8 mouse cellular contexts compared by ENCODE assay signal in genomic region chr5:111262574-111263239, GRCm38 (mm10).
A peak's percentile ranks its signal among the peaks of the same experiment; 100 is the strongest.
DNase-seq lines count a peak whose midpoint lies in the region; ATAC-seq lines count a peak whose summit lies in the region.

No protein-coding gene starts in this region.

- no peaks in the 10 kb centered on the region for H3K27me3 ChIP-seq in embryonic facial prominence, embryonic 15.5 days
- no peaks in the 10 kb centered on the region for H3K27me3 ChIP-seq in hindbrain, embryonic 11.5 days (ENCODE audit: control insufficient read depth, insufficient read depth, low read length)
- no peaks in the 10 kb centered on the region for H3K27me3 ChIP-seq in limb, embryonic 11.5 days (ENCODE audit: control insufficient read depth, insufficient read depth, low read length)
- H3K27me3 ChIP-seq in midbrain, embryonic 16.5 days (ENCODE audit: control insufficient read depth, insufficient read depth, low read depth, low read length): no peaks in the 10 kb centered on the region

- DNase-seq in adrenal gland, adult (ENCODE audit: inconsistent age in 2 of 2, low spot score in 1 of 2): peak; percentile 24 to 62
- DNase-seq in adrenal gland, adult 18-20 months (ENCODE audit: low spot score in 2 of 2): no peak
- DNase-seq in hindbrain, embryonic 11.5 days (ENCODE audit: low spot score): peak; percentile 35
- peak; percentile 50 for DNase-seq in limb, embryonic 11.5 days (ENCODE audit: low spot score)
- DNase-seq in c-Kit-positive CD71-positive TER-119-positive erythroid progenitor cells, embryonic 14.5 days (ENCODE audit: low spot score): no peak
- DNase-seq in gastrocnemius, postnatal 36 days: no peak

- H3K27ac ChIP-seq in embryonic facial prominence, embryonic 15.5 days (replicated peaks): peak overlapping the region; percentile 29
- peak overlapping the region; percentile 31; the same call in 1 of the 2 replicates for H3K27ac ChIP-seq in hindbrain, embryonic 11.5 days (ENCODE audit: low read depth, low read length)
- H3K27ac ChIP-seq in limb, embryonic 11.5 days (replicated peaks; ENCODE audit: low read depth, low read length): 0 out of 2 replicates have a peak overlapping the region, but pooled peaks have one; percentile 44
- peak overlapping the region; percentile 78 for H3K27ac ChIP-seq in midbrain, embryonic 16.5 days (ENCODE audit: low read length)

- H3K9me3 ChIP-seq in embryonic facial prominence, embryonic 15.5 days (replicated peaks): no peaks in the 10 kb centered on the region
- H3K9me3 ChIP-seq in hindbrain, embryonic 11.5 days (ENCODE audit: control insufficient read depth, low read length): no peaks in the 10 kb centered on the region
- H3K9me3 ChIP-seq in limb, embryonic 11.5 days (ENCODE audit: control insufficient read depth, low read length): 0 out of 2 replicates have a peak, but pooled peaks cover 2% of the 10 kb centered on the region
- no peaks in the 10 kb centered on the region for H3K9me3 ChIP-seq in midbrain, embryonic 16.5 days (replicated peaks; ENCODE audit: control insufficient read depth, low read length, poor library complexity, severe bottlenecking)

- H3K4me2 ChIP-seq in embryonic facial prominence, embryonic 15.5 days (replicated peaks): no peak overlapping the region
- no peak overlapping the region for H3K4me2 ChIP-seq in hindbrain, embryonic 11.5 days (replicated peaks; ENCODE audit: low read depth, low read length)
- peak overlapping the region; percentile 8; the same call in 1 of the 2 replicates for H3K4me2 ChIP-seq in limb, embryonic 11.5 days (ENCODE audit: low read depth, severe bottlenecking)
- H3K4me2 ChIP-seq in midbrain, embryonic 16.5 days (ENCODE audit: low read length): no peak overlapping the region

- intact Hi-C loops in gastrocnemius, postnatal 36 days (cut with DNase I): no loop called here

- no peak for ATAC-seq in embryonic facial prominence, embryonic 15.5 days (ENCODE audit: insufficient number of reproducible peaks, low FRiP score, low TSS enrichment, low read depth)
- peak; percentile 51; the same call in 1 of the 2 replicates for ATAC-seq in hindbrain, embryonic 11.5 days (ENCODE audit: low FRiP score)
- no peak for ATAC-seq in limb, embryonic 11.5 days (ENCODE audit: insufficient number of reproducible peaks, low FRiP score, low TSS enrichment, low read depth)
- peak; percentile 72 for ATAC-seq in midbrain, embryonic 16.5 days

- H3K4me3 ChIP-seq in embryonic facial prominence, embryonic 15.5 days (replicated peaks): no peak overlapping the region
- H3K4me3 ChIP-seq in hindbrain, embryonic 11.5 days (ENCODE audit: low read depth, low read length): no peak overlapping the region
- no peak overlapping the region for H3K4me3 ChIP-seq in limb, embryonic 11.5 days (ENCODE audit: low read depth, low read length)
- H3K4me3 ChIP-seq in midbrain, embryonic 16.5 days (ENCODE audit: low read depth, low read length): no peak overlapping the region

- 15% methylated on average over 11 of the region's 11 CpGs for WGBS in embryonic facial prominence, embryonic 15.5 days
- 25% methylated on average over 11 of the region's 11 CpGs for WGBS in hindbrain, embryonic 11.5 days
- 20% methylated on average over 11 of the region's 11 CpGs for WGBS in limb, embryonic 11.5 days
- WGBS in midbrain, embryonic 16.5 days: 15% methylated on average over 11 of the region's 11 CpGs

- H3K9ac ChIP-seq in embryonic facial prominence, embryonic 15.5 days: no peak overlapping the region
- no peak overlapping the region for H3K9ac ChIP-seq in hindbrain, embryonic 11.5 days (ENCODE audit: low read depth, low read length)
- H3K9ac ChIP-seq in limb, embryonic 11.5 days (ENCODE audit: low read length): no peak overlapping the region; the same call in 1 of the 2 replicates
- H3K9ac ChIP-seq in midbrain, embryonic 16.5 days (ENCODE audit: low read depth, low read length): peak overlapping the region; percentile 49

- H3K4me1 ChIP-seq in embryonic facial prominence, embryonic 15.5 days: peaks cover 22% of the 10 kb centered on the region
- peaks cover 16% of the 10 kb centered on the region for H3K4me1 ChIP-seq in hindbrain, embryonic 11.5 days (replicated peaks; ENCODE audit: control insufficient read depth, insufficient read depth, low read length)
- H3K4me1 ChIP-seq in limb, embryonic 11.5 days (ENCODE audit: control insufficient read depth, insufficient read depth, low read length): peaks cover 14% of the 10 kb centered on the region
- peaks cover 18% of the 10 kb centered on the region for H3K4me1 ChIP-seq in midbrain, embryonic 16.5 days (ENCODE audit: control insufficient read depth, insufficient read depth, low read length)

- peaks cover 32% of the 10 kb centered on the region for H3K36me3 ChIP-seq in embryonic facial prominence, embryonic 15.5 days
- no peaks in the 10 kb centered on the region; the same call in 1 of the 2 replicates for H3K36me3 ChIP-seq in hindbrain, embryonic 11.5 days (ENCODE audit: control insufficient read depth, insufficient read depth, low read length)
- H3K36me3 ChIP-seq in limb, embryonic 11.5 days (ENCODE audit: control insufficient read depth, insufficient read depth, low read length): peaks cover 6% of the 10 kb centered on the region
- H3K36me3 ChIP-seq in midbrain, embryonic 16.5 days (ENCODE audit: control insufficient read depth, insufficient read depth, low read length): peaks cover 7% of the 10 kb centered on the region; the same call in 1 of the 2 replicates

Comparison
In these comparisons a context has a peak if more than half of its experiments do, and no peak if none do; other contexts are left out.
1. DNase-seq: peak in adrenal gland, adult (2 of 2), hindbrain, embryonic 11.5 days (single experiment) and limb, embryonic 11.5 days (single experiment); none in adrenal gland, adult 18-20 months (0 of 2), c-Kit-positive CD71-positive TER-119-positive erythroid progenitor cells, embryonic 14.5 days (single experiment) and gastrocnemius, postnatal 36 days (0 of 2).
2. ATAC-seq: peak in hindbrain, embryonic 11.5 days (single experiment) and midbrain, embryonic 16.5 days (single experiment); none in embryonic facial prominence, embryonic 15.5 days (single experiment) and limb, embryonic 11.5 days (single experiment).
3. Peak in every context shown above with its lines, with median percentiles within 50 percentile points of each other: H3K27ac ChIP-seq.